Mouse (Mus musculus): ENCODE data around the gene Fam198a.

- TF ChIP-seq MEF2A (IDR thresholded peaks at IDR 0.05; ENCODE audit: extremely low read depth, insufficient replicate concordance, low read depth, low read length, poor library complexity, severe bottlenecking) (no peak), ZNF384 (IDR thresholded peaks at IDR 0.05; ENCODE audit: low read depth, low read length) (no peak), TAL1 (IDR thresholded peaks at IDR 0.05; ENCODE audit: low read length) (no peak), E2F4 (IDR thresholded peaks at IDR 0.05; ENCODE audit: borderline replicate concordance, low read depth, low read length) (no peak), NELFE (IDR thresholded peaks at IDR 0.05; ENCODE audit: low read depth, low read length) (no peak), GABPA (IDR thresholded peaks at IDR 0.05; ENCODE audit: low read depth, low read length) (no peak), POLR2A (IDR thresholded peaks at IDR 0.05; ENCODE audit: control insufficient read depth in 1 of 2, insufficient read depth in 1 of 2, low read depth in 1 of 2, low read length in 2 of 2, poor library complexity in 1 of 2) (no peak), RCOR1 (IDR thresholded peaks at IDR 0.05; ENCODE audit: low read depth, low read length) (no peak)
Observed at GRCm38 (mm10) chr9:121993047-121993446, 42.3 kb downstream of the Fam198a start.

Measured in MEL (cell line).